Mouse (Mus musculus): Measurements from ENCODE around the gene Gprin2.

Gene Gprin2

GRCm38 (mm10) chr14:34200738-34201230 is 669 bp downstream of the Gprin2 start:
- DNase-seq: peak; percentile 20

GRCm38 (mm10) chr14:34196706-34197105 is 4.7 kb downstream of the Gprin2 start:
- no peak for DNase-seq

- no peak for DNase-seq
Measured at GRCm38 (mm10) chr14:34195466-34195865, 6.0 kb downstream of the Gprin2 start.

DNA sequence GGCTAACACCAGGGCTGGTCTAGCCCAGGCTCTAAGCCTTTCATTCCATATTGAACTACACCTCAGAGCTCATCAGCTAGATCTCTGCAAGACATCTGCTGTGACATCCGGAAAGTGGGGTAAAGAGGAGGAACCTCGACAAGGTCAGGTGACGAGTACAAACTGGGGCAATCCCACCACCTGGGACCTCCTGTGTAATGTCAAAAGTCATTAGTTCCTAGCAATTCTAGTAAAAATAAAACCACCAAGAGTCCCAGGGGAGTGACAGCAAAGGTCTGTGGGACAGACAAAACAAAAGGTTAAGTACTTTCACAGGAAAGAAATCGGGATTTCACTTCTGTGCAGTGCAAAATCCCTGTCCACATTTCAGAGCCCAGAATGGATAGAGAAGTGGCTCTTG is 7.6 kb downstream of the Gprin2 start:
- DNase-seq: no peak

- DNase-seq: no peak
Measured at GRCm38 (mm10) chr14:34190361-34190760, 11.1 kb downstream of the Gprin2 start.

DNA sequence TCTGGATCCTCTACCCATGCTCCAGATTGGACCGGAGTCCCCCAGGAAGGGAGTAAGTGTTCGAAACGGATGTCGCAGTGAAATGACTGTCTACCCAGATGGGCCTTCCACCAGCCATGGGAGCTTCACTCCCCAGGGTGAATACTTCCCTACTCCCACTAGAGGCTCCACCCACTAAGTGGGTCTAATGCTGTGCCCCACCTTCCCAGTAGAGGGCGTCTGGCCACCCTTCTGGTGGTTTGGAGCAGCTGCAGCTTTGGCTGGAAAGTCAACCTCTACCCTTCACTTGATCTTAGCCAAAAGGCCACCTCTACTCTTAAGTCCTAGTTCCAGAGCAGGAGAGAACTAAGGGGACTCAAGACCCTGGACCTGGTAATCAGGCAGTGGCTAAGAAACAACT is 12.8 kb downstream of the Gprin2 start:
- DNase-seq: peak; percentile 82

DNA sequence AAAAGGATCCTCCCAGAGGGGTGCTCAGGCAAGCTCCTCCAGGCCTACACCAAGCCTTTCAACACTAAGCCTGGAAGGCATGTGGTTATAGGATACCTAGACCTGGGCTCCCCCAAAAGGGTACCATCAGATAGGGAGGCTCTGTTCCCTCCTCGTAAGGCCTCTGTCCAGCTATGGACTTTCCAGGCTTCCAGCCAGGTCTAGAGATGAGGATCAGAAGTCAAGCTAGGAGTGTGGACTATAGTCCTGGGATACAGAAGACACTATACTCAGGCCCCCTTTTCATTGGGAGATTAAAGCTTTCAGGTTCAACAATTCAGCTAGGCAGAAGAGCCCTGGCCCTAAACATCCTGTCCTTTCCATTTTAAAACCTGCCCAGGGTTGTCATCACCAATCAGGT is 18.4 kb downstream of the Gprin2 start:
- DNase-seq: no peak

DNA sequence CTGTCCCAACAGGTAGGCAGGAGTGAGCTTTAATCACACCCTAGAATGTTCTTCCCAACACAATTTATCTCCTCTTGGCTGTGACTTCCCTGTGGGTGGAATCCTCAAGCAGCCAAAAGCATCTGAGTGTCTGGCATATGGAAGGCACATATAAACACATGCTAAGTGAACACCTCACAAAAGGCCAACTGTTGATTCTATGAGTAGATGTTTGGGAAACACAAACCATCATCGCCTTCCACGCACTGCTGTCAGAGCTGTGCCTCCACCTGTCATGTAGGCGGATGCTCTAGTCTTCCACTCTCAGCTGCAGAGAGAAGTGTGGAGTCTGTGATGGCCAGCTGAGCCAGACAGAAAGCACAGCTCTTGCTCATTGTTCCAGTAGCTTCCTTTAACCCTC is 22.1 kb downstream of the Gprin2 start:
- DNase-seq: no peak

- DNase-seq: no peak
Measured at GRCm38 (mm10) chr14:34171107-34171506, 30.3 kb downstream of the Gprin2 start.

DNA sequence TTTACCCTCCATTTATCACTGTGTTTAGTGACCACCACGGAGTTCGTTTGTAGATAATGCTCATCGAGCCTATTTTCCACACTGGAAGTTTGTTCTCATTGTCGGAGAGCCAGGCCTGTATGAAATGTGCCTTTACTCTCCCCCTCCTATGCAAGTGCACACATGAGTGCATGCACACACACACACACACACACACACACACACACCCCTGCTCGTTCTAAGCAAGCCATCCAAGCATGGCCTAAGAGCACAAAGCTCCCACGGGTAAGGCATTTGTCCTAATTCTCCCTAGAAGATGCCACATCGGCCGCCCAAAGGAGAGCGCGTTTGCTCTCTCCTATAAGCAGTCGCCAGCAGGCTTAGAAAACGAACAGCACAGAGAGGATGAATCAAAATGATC is 45.7 kb downstream of the Gprin2 start:
- DNase-seq: no peak

- peak; percentile 65 for DNase-seq
Measured at GRCm38 (mm10) chr14:34154601-34155337, 46.7 kb downstream of the Gprin2 start.

DNA sequence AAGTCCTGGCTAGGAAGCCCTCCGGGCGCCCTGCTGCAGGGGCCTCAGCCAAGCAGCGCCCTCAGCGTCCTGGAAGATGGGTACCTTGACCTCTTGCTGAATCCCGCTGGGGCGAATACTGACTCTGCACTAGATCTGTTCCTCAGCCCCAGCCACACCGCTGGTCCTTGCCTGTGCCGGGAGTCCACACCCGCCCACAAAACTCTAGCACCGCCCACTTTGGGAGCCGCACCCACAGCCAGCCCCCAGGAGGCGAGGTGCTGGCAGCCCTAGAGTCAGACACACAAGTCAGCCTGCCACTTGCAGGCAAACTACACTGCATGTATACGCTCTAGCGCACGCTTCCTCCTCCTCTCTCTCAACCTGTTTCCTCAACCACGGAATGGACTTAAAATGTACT is 49.1 kb downstream of the Gprin2 start, which contains the start of gene Npy4r:
Gene Npy4r, minus strand, starts transcription at position 148 of the 400 bp plus-strand sequence.
- peak; percentile 72 for DNase-seq

GRCm38 (mm10) chr14:34142915-34143314 is 58.5 kb downstream of the Gprin2 start:
- no peak for DNase-seq

- no peak for DNase-seq
Measured at GRCm38 (mm10) chr14:34142316-34142715, 59.1 kb downstream of the Gprin2 start.

DNA sequence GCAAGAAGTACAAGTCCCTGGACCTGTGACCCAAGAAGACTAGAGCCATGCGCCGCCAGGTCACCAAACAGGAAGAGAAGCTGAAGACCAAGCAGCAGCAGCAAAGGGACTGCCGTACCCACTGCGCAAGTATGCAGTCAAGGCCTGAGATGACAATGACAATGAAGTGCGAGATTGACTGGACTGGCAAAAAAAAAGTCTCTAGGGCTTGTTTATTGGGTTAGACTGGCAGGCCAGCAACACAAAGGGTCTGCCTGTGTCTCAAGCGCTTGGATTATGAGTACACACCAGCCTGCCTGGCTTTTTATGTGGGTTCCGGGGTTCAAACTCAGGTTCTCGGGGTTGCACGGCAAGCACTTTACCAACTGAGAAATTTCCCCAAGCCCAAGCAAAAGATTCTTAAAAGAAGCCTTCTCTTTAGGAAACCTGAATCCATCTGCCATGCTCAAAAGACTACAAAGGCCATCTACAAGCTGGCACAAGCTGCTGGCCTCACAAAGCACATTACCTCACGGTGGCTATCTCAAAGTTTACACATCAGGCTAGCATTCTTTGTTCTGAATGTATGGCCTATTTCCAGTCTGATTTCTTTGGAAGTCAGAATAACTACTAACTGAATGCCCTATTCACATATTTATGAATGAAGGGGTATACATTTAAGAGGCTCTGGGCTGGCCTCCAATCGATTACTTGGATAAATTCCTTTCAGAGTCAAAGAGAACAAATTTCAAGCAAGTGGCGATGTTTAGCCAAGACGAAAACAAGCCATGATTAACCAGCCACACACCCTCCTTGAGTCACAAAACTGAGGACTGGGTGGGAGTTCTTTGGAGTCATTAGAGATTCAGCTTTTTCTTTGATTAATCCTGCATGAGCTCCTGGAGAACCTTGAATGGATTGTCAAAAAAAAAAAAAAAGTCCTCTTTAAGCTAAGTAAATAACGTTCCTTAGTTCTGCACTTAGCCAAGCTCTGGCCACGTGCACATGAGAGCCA is 61.5 kb downstream of the Gprin2 start:
- no peak for DNase-seq

All from lung, postnatal 36 days (tissue).